7 mouse cellular contexts compared by ENCODE assay signal in the genomic region with DNA sequence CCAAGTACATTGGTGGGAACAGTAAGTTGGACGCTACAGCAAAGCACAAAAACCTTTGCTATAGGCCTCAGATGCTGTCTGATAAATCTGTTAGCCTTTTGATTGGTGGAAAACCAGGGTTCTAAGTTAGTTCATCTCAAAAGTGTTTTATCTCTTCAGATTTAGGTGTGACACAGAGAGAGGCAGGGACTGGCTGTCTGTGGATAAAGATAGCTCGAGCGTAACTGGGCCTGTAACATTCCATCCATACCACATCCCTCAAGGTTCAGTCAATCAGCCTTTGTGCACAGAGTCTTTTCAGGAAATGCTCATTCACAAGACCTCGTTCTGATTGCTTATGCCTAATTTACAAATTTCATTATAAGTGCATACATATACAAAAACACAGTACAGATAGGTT. TPM values are rescaled to one million over a fixed set of nuclear protein-coding genes. Genes with fewer than 3 reads are reported as not detected.
DNase-seq lines count a peak whose midpoint lies in the region; ATAC-seq and TF ChIP-seq lines count a peak whose summit lies in the region.

No protein-coding gene starts in this region.

- peaks cover 29 to 37% of the 10 kb centered on the region in 2 experiments for H3K4me1 ChIP-seq in MEL (ENCODE audit: control insufficient read depth in 1 of 2, insufficient read depth in 2 of 2, low read length in 2 of 2)
- H3K4me1 ChIP-seq in liver, embryonic 14.5 days (replicated peaks; ENCODE audit: control insufficient read depth in 2 of 2, insufficient read depth in 2 of 2, low read length in 1 of 2) = peaks cover 35 to 39% of the 10 kb centered on the region in 2 experiments

- DNase-seq in A20 (ENCODE audit: low read depth, low spot score) = peak; percentile 25
- DNase-seq in MEL (ENCODE audit: low read depth, low spot score) = peak; percentile 77
- DNase-seq in heart, adult 8-10 months (ENCODE audit: low spot score) = peak; percentile 35
- DNase-seq in liver, embryonic 14.5 days (ENCODE audit: low read depth in 3 of 3, low spot score in 3 of 3) = peak; percentile 31 to 56 (median 42)
- DNase-seq in ovary, postnatal 10 days (ENCODE audit: low spot score) = no peak
- DNase-seq in cerebellum, adult 9-11 months = no peak
- no peak for DNase-seq in cerebellum, adult 18-20 months

- H3K4me2 ChIP-seq in liver, embryonic 14.5 days (ENCODE audit: low read depth) = peak overlapping the region; percentile 35

- H3K79me2 ChIP-seq in MEL (ENCODE audit: control insufficient read depth, insufficient read depth, low read length, poor library complexity) = peaks cover 55% of the 10 kb centered on the region

- H3K27ac ChIP-seq in MEL (ENCODE audit: control insufficient read depth, low read depth, low read length) = 0 out of 2 replicates have a peak overlapping the region, but pooled peaks have one; percentile 5
- H3K27ac ChIP-seq in liver, embryonic 14.5 days = no peak overlapping the region

- TF ChIP-seq POLR2A in MEL (IDR thresholded peaks at IDR 0.05; ENCODE audit: control insufficient read depth in 1 of 2, insufficient read depth in 1 of 2, low read depth in 1 of 2, low read length in 2 of 2, poor library complexity in 1 of 2) = no peak

- H3K27me3 ChIP-seq in MEL (ENCODE audit: control insufficient read depth in 1 of 2, insufficient read depth in 2 of 2, low read length in 2 of 2) = no peaks in the 10 kb centered on the region
- H3K27me3 ChIP-seq in liver, embryonic 14.5 days (ENCODE audit: control insufficient read depth, insufficient read depth, low read length) = no peaks in the 10 kb centered on the region

- 11% methylated on average over 4 of the region's 4 CpGs for WGBS in liver, embryonic 14.5 days (ENCODE audit: insufficient replicate concordance)

- TF ChIP-seq CTCF in MEL (IDR thresholded peaks at IDR 0.05 in 2 of 3, conservative IDR thresholded peaks at IDR 0.05 in 1 of 3; ENCODE audit: control insufficient read depth in 1 of 3, insufficient read depth in 1 of 3, low read depth in 2 of 3, low read length in 3 of 3, poor library complexity in 1 of 3, severe bottlenecking in 1 of 3) = no peak
- TF ChIP-seq CTCF in liver, embryonic 14.5 days (IDR thresholded peaks at IDR 0.05; ENCODE audit: low read depth) = no peak

- H3K4me3 ChIP-seq in MEL (ENCODE audit: control insufficient read depth in 1 of 2, insufficient read depth in 1 of 2, low read depth in 2 of 2, low read length in 2 of 2) = peak overlapping the region in 1 of 2 experiments; percentile 37; a peak in 2 of 4 replicates
- no peak overlapping the region for H3K4me3 ChIP-seq in liver, embryonic 14.5 days (ENCODE audit: insufficient read depth in 1 of 2, low read depth in 2 of 2, low read length in 2 of 2)

- H3K9me3 ChIP-seq in MEL (replicated peaks; ENCODE audit: insufficient read depth, low read length) = no peaks in the 10 kb centered on the region
- no peaks in the 10 kb centered on the region for H3K9me3 ChIP-seq in liver, embryonic 14.5 days (ENCODE audit: control insufficient read depth, low read length)

- peak; percentile 57 to 59 for TF ChIP-seq EP300 in MEL (IDR thresholded peaks at IDR 0.05; ENCODE audit: low read depth in 1 of 2, low read length in 2 of 2)
- no peak for TF ChIP-seq EP300 in liver, embryonic 14.5 days (IDR thresholded peaks at IDR 0.05; ENCODE audit: low read depth)

- H3K9ac ChIP-seq in MEL (ENCODE audit: control insufficient read depth, low read depth, low read length, poor library complexity, severe bottlenecking) = no peak overlapping the region
- no peak overlapping the region for H3K9ac ChIP-seq in liver, embryonic 14.5 days (replicated peaks)

- no peak for TF ChIP-seq RAD21 in MEL (IDR thresholded peaks at IDR 0.05; ENCODE audit: low read depth, low read length)

- peaks cover 6 to 62% of the 10 kb centered on the region in 2 experiments for H3K36me3 ChIP-seq in MEL (ENCODE audit: control insufficient read depth in 1 of 2, insufficient read depth in 2 of 2, low read length in 2 of 2)
- H3K36me3 ChIP-seq in liver, embryonic 14.5 days (replicated peaks; ENCODE audit: control insufficient read depth, insufficient read depth, low read depth) = no peaks in the 10 kb centered on the region

- ATAC-seq in liver, embryonic 14.5 days (ENCODE audit: insufficient read depth) = no peak

TF ChIP-seq in MEL, 35 proteins besides CTCF, POLR2A, EP300 and RAD21:
- 0 out of 2 replicates have a peak, but pooled peaks have one; percentile 35 for TF ChIP-seq BHLHE40 (IDR thresholded peaks at IDR 0.05; ENCODE audit: borderline replicate concordance, low read depth, low read length)
- no peak for TF ChIP-seq CHD2 (IDR thresholded peaks at IDR 0.05; ENCODE audit: low read length)
- TF ChIP-seq ZMIZ1 (IDR thresholded peaks at IDR 0.05; ENCODE audit: low read depth, low read length) = no peak
- TF ChIP-seq UBTF (IDR thresholded peaks at IDR 0.05; ENCODE audit: borderline replicate concordance, insufficient read depth, low read depth, low read length) = no peak
- no peak for TF ChIP-seq SMC3 (IDR thresholded peaks at IDR 0.05; ENCODE audit: low read depth, low read length)
- TF ChIP-seq ZC3H11A (IDR thresholded peaks at IDR 0.05; ENCODE audit: low read depth, low read length) = no peak
- 0 out of 2 replicates have a peak, but pooled peaks have one; percentile 55 for TF ChIP-seq CHD1 (IDR thresholded peaks at IDR 0.05; ENCODE audit: low read depth, low read length)
- TF ChIP-seq ZKSCAN1 (IDR thresholded peaks at IDR 0.05; ENCODE audit: low read depth, low read length) = no peak
- peak; percentile 52; the same call in 1 of the 2 replicates for TF ChIP-seq MXI1 (IDR thresholded peaks at IDR 0.05; ENCODE audit: low read depth, low read length)
- TF ChIP-seq SIN3A (IDR thresholded peaks at IDR 0.05; ENCODE audit: low read length) = peak; percentile 56
- no peak for TF ChIP-seq JUND (IDR thresholded peaks at IDR 0.05; ENCODE audit: low read depth, low read length)
- no peak for TF ChIP-seq ZNF384 (IDR thresholded peaks at IDR 0.05; ENCODE audit: low read depth, low read length)
- peak; percentile 45; the same call in 1 of the 2 replicates for TF ChIP-seq ETS1 (IDR thresholded peaks at IDR 0.05; ENCODE audit: low read depth, low read length)
- no peak for TF ChIP-seq NRF1 (IDR thresholded peaks at IDR 0.05; ENCODE audit: insufficient read depth, low read depth, low read length, poor library complexity, severe bottlenecking)
- TF ChIP-seq RCOR1 (IDR thresholded peaks at IDR 0.05; ENCODE audit: low read depth, low read length) = peak; percentile 91
- TF ChIP-seq KAT2A (conservative IDR thresholded peaks at IDR 0.05; ENCODE audit: low read depth, low read length) = no peak
- TF ChIP-seq USF2 (IDR thresholded peaks at IDR 0.05; ENCODE audit: borderline replicate concordance in 1 of 2, insufficient read depth in 1 of 2, low read depth in 1 of 2, low read length in 2 of 2) = no peak
- TF ChIP-seq MYC (IDR thresholded peaks at IDR 0.05; ENCODE audit: low read depth, low read length) = no peak
- TF ChIP-seq POLR2AphosphoS2 (IDR thresholded peaks at IDR 0.05; ENCODE audit: low read length) = no peak
- TF ChIP-seq GATA1 (IDR thresholded peaks at IDR 0.05; ENCODE audit: low read depth, low read length) = peak; percentile 85
- TF ChIP-seq TCF12 (IDR thresholded peaks at IDR 0.05; ENCODE audit: low read depth, low read length) = peak; percentile 73
- TF ChIP-seq MYB (IDR thresholded peaks at IDR 0.05; ENCODE audit: low read depth, low read length) = no peak
- TF ChIP-seq USF1 (IDR thresholded peaks at IDR 0.05; ENCODE audit: low read depth, low read length) = no peak
- TF ChIP-seq E2F4 (IDR thresholded peaks at IDR 0.05; ENCODE audit: borderline replicate concordance, low read depth, low read length) = no peak
- peak; percentile 53 for TF ChIP-seq TAL1 (IDR thresholded peaks at IDR 0.05; ENCODE audit: low read length)
- TF ChIP-seq TBP (IDR thresholded peaks at IDR 0.05; ENCODE audit: low read depth, low read length) = no peak; the same call in 1 of the 2 replicates
- TF ChIP-seq MAZ (IDR thresholded peaks at IDR 0.05; ENCODE audit: low read depth, low read length) = no peak
- TF ChIP-seq MAX (IDR thresholded peaks at IDR 0.05; ENCODE audit: low read length) = no peak; the same call in 1 of the 2 replicates

RNA-seq across cellular contexts. Expression of a gene that starts 3.4 kb away (rescaled TPM):
- total RNA-seq in MEL (2012; rRNA removed) = 14.6 and 16.1 TPM in 2 replicates
- polyA plus RNA-seq in MEL (2012; ENCODE audit: insufficient read depth in 1 of 2, insufficient read length in 2 of 2, low read depth in 1 of 2, low replicate concordance in 2 of 2, missing spikeins in 1 of 2) = 10 to 100 TPM in 1 of 2 experiments, not detected in 1; 21.9 TPM
- total RNA-seq in heart, adult 8-10 months (2022) = 10 to 100 TPM; 13.9 to 17.5 (median 16.3) TPM
- polyA plus RNA-seq in liver, embryonic 14.5 days (2012; rRNA removed) = 5.4 and 7.0 TPM in 2 replicates
- polyA plus RNA-seq in liver, embryonic 14.5 days (2014; fragmentation: Nextera tagmentation; extraction: Ambion mirVana) = 15.4 and 17.1 TPM in 2 replicates

RNA-seq across cellular contexts. Expression of a gene that starts 43.1 kb away (rescaled TPM):
- total RNA-seq in MEL (2012; rRNA removed) = 6.7 and 10.4 TPM in 2 replicates
- polyA plus RNA-seq in MEL (2012; ENCODE audit: insufficient read depth in 1 of 2, insufficient read length in 2 of 2, low read depth in 1 of 2, low replicate concordance in 2 of 2, missing spikeins in 1 of 2) = 1 to 10 TPM in 1 of 2 experiments, not detected in 1; 9.5 TPM
- 100 to 1,000 TPM; 470 to 539 (median 495) TPM for total RNA-seq in heart, adult 8-10 months (2022)
- 33.0 and 42.1 TPM in 2 replicates for polyA plus RNA-seq in liver, embryonic 14.5 days (2012; rRNA removed)
- 48.7 and 53.1 TPM in 2 replicates for polyA plus RNA-seq in liver, embryonic 14.5 days (2014; fragmentation: Nextera tagmentation; extraction: Ambion mirVana)

Comparison
In these comparisons a context has a peak if more than half of its experiments do, and no peak if none do; other contexts are left out.
1. DNase-seq: peak in A20 (single experiment), MEL (single experiment), heart, adult 8-10 months (single experiment) and liver, embryonic 14.5 days (3 of 3); none in ovary, postnatal 10 days (single experiment), cerebellum, adult 9-11 months (single experiment) and cerebellum, adult 18-20 months (0 of 2).
2. RNA of a gene that starts 43.1 kb away (total RNA-seq): 470 to 539 TPM in heart, adult 8-10 months; 6.7 to 10.4 TPM in MEL; every median in the first group is over 10 times any median in the second.